Mouse (Mus musculus) C2C12 (cell line): Measurements from ENCODE around the gene Chrnb1.

Experiments
- CEBPB ChIP-seq: IDR thresholded peaks from one replicate; pipeline ENCODE4 v1.6.1; 2011; ENCODE audit warnings: low read depth, mild to moderate bottlenecking, control low read depth, moderate library complexity
- CTCF ChIP-seq: IDR thresholded peaks from one replicate; pipeline ENCODE4 v1.5.1; 2011; ENCODE audit not compliant: control insufficient read depth, insufficient read depth, insufficient read length
- MAX ChIP-seq: IDR thresholded peaks from one replicate; pipeline ENCODE4 v1.6.1; 2011; ENCODE audit warnings: mild to moderate bottlenecking, control low read depth
- MYOD1 ChIP-seq: IDR thresholded peaks from one replicate; pipeline ENCODE4 v1.6.1; 2011; ENCODE audit warnings: low read depth; ENCODE audit not compliant: control insufficient read depth, insufficient read length
- MYOG ChIP-seq: IDR thresholded peaks from one replicate; pipeline ENCODE4 v1.6.1; 2011; ENCODE audit not compliant: control insufficient read depth, insufficient read length; ENCODE audit errors: extremely low read depth
- USF1 ChIP-seq: IDR thresholded peaks from one replicate; pipeline ENCODE4 v1.6.1; 2011; ENCODE audit warnings: low read depth, mild to moderate bottlenecking, control low read depth, moderate library complexity

- TF ChIP-seq CTCF = no peak
- no peak for TF ChIP-seq USF1
- no peak for TF ChIP-seq MYOG
- no peak for TF ChIP-seq MAX
- no peak for TF ChIP-seq CEBPB
- no peak for TF ChIP-seq MYOD1
These were observed 44.1 kb downstream of the Chrnb1 start for GRCm38 (mm10) chr11:69751635-69752034.
